Mouse (Mus musculus): ENCODE measurements around the gene Wdr64. TPM values are rescaled to one million over a fixed set of nuclear protein-coding genes. Genes with fewer than 3 reads are reported as not detected.

The Wdr64 gene
- total RNA-seq, 2 experiments from 2014 or later = not detected

- DNase-seq = peak; percentile 59 to 72
- intact Hi-C loops (cut with DNase I) = no loop called here
Observed at GRCm38 (mm10) chr1:175712338-175712909, 14.0 kb downstream of the Wdr64 start.

DNA sequence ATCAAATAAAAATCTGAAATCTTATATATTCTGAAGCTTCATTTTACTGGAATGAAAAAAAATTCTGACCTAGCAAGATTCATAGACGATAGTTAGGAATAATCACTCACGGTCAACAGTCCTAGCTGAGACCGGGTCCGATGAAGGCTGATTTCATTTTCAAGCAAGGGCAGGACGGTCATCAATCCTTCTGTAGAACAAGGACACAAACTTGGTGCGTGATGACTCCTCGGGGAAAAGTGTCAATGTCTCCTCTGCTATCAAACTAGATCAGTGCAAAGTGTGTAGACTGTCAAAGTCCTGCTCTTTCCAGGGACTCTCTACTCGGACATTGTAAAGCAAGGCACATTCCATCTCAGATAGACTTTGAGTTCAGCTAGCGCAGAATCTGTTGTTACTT lies 18.4 kb downstream of the Wdr64 start:
- DNase-seq = no peak
- intact Hi-C loops (cut with DNase I) = no loop called here

GRCm38 (mm10) chr1:175725771-175726170 lies 27.4 kb downstream of the Wdr64 start:
- no peak for DNase-seq
- intact Hi-C loops (cut with DNase I) = no loop called here

- intact Hi-C loops (cut with DNase I) = no loop called here
- DNase-seq = no peak
Observed at GRCm38 (mm10) chr1:175754576-175755364, 56.4 kb downstream of the Wdr64 start.

GRCm38 (mm10) chr1:175794668-175795067 lies 96.3 kb downstream of the Wdr64 start:
- intact Hi-C loops (cut with DNase I) = no loop called here
- peak; percentile 3 to 18 for DNase-seq

- no peak for DNase-seq
- intact Hi-C loops (cut with DNase I) = no loop called here
Observed at GRCm38 (mm10) chr1:175808356-175808755, 110.0 kb downstream of the Wdr64 start.

DNA sequence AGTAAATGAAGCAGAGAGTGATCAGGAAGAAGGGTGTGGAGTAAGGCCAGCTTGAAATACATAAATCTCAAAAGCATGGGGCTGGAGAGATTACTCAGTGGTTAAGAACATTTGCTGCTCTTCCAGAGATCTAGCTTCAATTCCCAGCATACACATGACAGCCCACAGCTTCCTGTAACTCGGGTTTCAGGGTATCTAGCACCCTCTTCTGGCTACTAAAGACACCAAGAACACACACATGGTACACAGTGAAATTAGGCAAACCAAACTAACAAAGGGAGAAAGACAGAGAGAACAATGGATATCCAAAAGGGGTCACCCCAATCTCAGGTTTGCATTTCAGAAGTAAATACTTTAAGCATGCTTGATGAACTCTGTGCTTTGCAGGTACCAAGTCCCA lies 113.2 kb downstream of the Wdr64 start:
- intact Hi-C loops (cut with DNase I) = no loop called here
- DNase-seq = no peak

- intact Hi-C loops (cut with DNase I) = no loop called here
- DNase-seq = no peak
Observed at GRCm38 (mm10) chr1:175823815-175824438, 125.5 kb downstream of the Wdr64 start.

- DNase-seq = no peak
- intact Hi-C loops (cut with DNase I) = no loop called here
Observed at GRCm38 (mm10) chr1:175828539-175828938, 130.1 kb downstream of the Wdr64 start.

- DNase-seq = no peak
- intact Hi-C loops (cut with DNase I) = no loop called here
Observed at GRCm38 (mm10) chr1:175829220-175829619, 130.8 kb downstream of the Wdr64 start.

DNA sequence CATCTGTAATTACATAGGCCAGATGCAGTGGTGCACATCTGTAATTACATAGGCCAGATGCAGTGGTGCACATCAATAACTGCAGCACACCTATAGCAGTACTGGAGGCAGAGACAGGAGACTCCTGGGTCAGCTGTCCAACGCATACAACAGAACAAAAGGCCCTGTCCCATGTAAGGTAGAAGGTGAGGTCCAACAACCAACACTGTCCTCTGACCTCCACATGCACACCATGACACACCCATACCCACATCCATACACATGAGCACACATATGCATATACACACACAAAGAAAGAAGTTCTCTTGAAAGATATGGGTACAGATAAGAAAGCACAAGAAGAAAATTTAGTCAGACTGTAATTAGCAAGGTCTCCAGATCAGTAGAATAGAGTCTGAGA lies 157.1 kb downstream of the Wdr64 start:
- DNase-seq = no peak
- intact Hi-C loops (cut with DNase I) = no loop called here

Other genes with a start within 250 kb of the Wdr64 start
- 1 to 10 TPM; 1.8 to 4.5 TPM for gene Rgs7, start 206.1 kb upstream of the Wdr64 start, total RNA-seq (2021)
- gene Kmo, start 78.2 kb upstream of the Wdr64 start, total RNA-seq (2021) = under 1 TPM; 0.26 to 0.47 TPM
- gene Fh1, start 73.0 kb upstream of the Wdr64 start, total RNA-seq (2021) = 100 to 1,000 TPM; 509 to 577 TPM
- 1 to 10 TPM; 7.0 to 7.7 TPM for gene Opn3, start 5.8 kb upstream of the Wdr64 start, total RNA-seq (2021)
- gene Chml, start 5.7 kb upstream of the Wdr64 start, total RNA-seq (2021) = 10 to 100 TPM; 12.5 to 13.4 TPM
- gene Exo1, start 182.0 kb downstream of the Wdr64 start, total RNA-seq (2021) = 1 to 10 TPM; 2.2 to 3.6 TPM
- not detected for gene Gm38100, start 221.7 kb downstream of the Wdr64 start, total RNA-seq (2021)